Mouse (Mus musculus) hindbrain, embryonic 13.5 days (tissue): ENCODE measurements at regions not wholly inside any gene's neighbourhood (a gene's known extent, or its start where the extent isn't known, plus 50 kb on each side); places are given as distances from the start of the nearest gene placed in this dataset.

Experiments used
- ATAC-seq: fragments of 200-750 bp; cut with Nextera tagmentation; 2 replicates; pipeline ENCODE4 v1.8.0; 2017; ENCODE audit warnings: moderate TSS enrichment; ENCODE audit not compliant: low FRiP score
- H3K27ac ChIP-seq: fragments of 300-500 bp; sonication (generic); 2 replicates; pipeline ENCODE4 v1.5.1; 2015; ENCODE audit warnings: inconsistent platforms, mild to moderate bottlenecking, moderate library complexity
- H3K27me3 ChIP-seq: fragments of 300-500 bp; sonication (generic); 2 replicates; pipeline ENCODE4 v1.6.1; 2015; ENCODE audit warnings: mild to moderate bottlenecking, inconsistent platforms
- H3K36me3 ChIP-seq: fragments of 300-500 bp; sonication (generic); 2 replicates; pipeline ENCODE4 v1.6.1; 2015; ENCODE audit warnings: mild to moderate bottlenecking, inconsistent platforms
- H3K4me1 ChIP-seq: fragments of 300-500 bp; sonication (generic); replicated peaks from 2 replicates; pipeline ENCODE4 v1.6.1; 2015; ENCODE audit warnings: inconsistent platforms
- H3K4me2 ChIP-seq: fragments of 300-500 bp; sonication (generic); 2 replicates; pipeline ENCODE4 v1.6.1; 2015; ENCODE audit warnings: inconsistent platforms, mild to moderate bottlenecking, moderate library complexity
- H3K4me3 ChIP-seq: fragments of 300-500 bp; sonication (generic); 2 replicates; pipeline ENCODE4 v1.5.1; 2015; ENCODE audit warnings: mild to moderate bottlenecking, inconsistent platforms
- H3K9ac ChIP-seq: fragments of 300-500 bp; sonication (generic); 2 replicates; pipeline ENCODE4 v1.6.1; 2015; ENCODE audit warnings: mild to moderate bottlenecking, inconsistent platforms
- H3K9me3 ChIP-seq: fragments of 300-500 bp; sonication (generic); 2 replicates; pipeline ENCODE4 v1.6.1; 2016; ENCODE audit warnings: inconsistent platforms
- WGBS: fragments of 180-500 bp; shearing (Covaris S2); methylation state at CpG from one replicate; pipeline ENCODE4 v1.1.7; 2015; 5-methylcytosine and 5-hydroxymethylcytosine counted together

DNA sequence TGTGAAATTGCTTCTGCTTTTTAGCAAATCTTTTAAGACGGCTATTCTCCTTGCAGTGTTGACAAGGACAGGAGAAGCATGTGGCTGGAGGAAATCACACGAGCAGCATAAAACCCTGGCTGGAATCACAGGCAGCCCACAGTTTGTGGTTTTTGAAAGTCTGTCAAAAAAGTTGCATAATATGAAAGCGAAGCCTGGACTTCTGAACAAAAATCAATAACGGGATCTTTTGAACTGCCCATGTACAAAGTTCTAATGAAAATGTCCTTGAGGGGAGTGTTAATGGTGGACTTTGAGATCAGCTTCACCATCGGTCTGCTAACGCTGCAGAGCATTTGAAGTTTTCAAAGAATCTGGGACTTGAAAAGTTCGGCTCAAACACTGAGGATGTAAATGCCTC is 1445.5 kb upstream of the Tenm2 start:
- no peak for ATAC-seq
- no peak overlapping the region for H3K4me2 ChIP-seq
- H3K9ac ChIP-seq: no peak overlapping the region
- no peaks in the 10 kb centered on the region for H3K36me3 ChIP-seq
- H3K4me3 ChIP-seq: no peak overlapping the region
- H3K27me3 ChIP-seq: no peaks in the 10 kb centered on the region
- WGBS: 47% methylated on average over 7 of the region's 7 CpGs
- peaks cover 3% of the 10 kb centered on the region; the same call in 1 of the 2 replicates for H3K4me1 ChIP-seq
- no peaks in the 10 kb centered on the region for H3K9me3 ChIP-seq
- no peak overlapping the region for H3K27ac ChIP-seq

DNA sequence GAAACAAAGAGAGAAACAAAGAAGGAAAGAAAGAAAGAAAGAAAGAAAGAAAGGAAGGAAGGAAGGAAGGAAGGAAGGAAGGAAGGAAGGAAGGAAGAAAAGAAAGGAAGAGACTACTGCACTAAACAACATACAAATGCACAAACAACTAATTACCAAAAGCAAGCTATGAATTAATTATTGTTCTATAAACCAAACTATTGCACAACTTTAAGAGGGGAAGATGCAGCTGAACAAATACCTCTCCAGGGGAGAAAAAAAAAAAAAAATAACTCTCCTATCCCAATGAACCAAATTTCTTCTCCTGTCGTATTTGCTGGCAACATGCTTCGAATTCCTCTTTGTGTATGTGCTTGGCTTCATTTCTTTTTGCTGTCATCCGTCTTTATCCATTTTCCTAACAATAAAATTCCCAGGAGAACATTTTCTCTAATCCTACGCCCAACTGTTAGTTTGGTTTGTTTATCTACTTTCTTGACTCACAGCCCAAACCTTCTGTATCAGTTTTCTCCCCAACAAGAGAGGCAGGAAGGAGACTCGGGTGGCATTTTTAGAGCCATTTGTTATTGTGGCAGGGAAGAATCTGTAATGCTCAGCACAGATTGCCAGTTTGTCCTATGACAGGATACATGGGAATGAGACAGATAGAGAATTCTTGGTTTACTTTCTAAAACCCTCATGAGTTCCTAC is 1437.7 kb upstream of the Tenm2 start:
- Histone ChIP-seq H3K27ac (no peak overlapping the region), H3K9me3 (no peaks in the 10 kb centered on the region), H3K36me3 (no peaks in the 10 kb centered on the region), H3K27me3 (no peaks in the 10 kb centered on the region), H3K4me2 (no peak overlapping the region), H3K4me3 (no peak overlapping the region), H3K4me1 (no peaks in the 10 kb centered on the region), H3K9ac (no peak overlapping the region)
- 72% methylated on average over 5 of the region's 5 CpGs for WGBS
- ATAC-seq: no peak
